Mouse (Mus musculus) layer of hippocampus, postnatal 14 days (tissue): ENCODE measurements around the gene Ninl. TPM values are rescaled to one million over a fixed set of nuclear protein-coding genes. Genes with fewer than 3 reads are reported as not detected.
A peak's percentile ranks its signal among the peaks of the same experiment; 100 is the strongest.

ENCODE experiments used
- DNase-seq, 2 experiments: peaks; one replicate each; pipeline ENCODE4 v3.0.0; 2021 to 2022; ENCODE audit warnings: low spot score in 2 of 2, mixed read lengths in 1 of 2
- long read RNA-seq, 2 experiments: library from polyadenylated mRNA; stranded (forward); transcript quantifications; one replicate each; pipeline ENCODE4 v2.0.0; 2021
- total RNA-seq, 2 experiments: library from RNA; stranded (reverse); gene quantifications; 2 replicates each; pipeline ENCODE4 v1.2.3; 2021

Ninl gene
- 1 to 10 TPM; 6.1 to 7.8 TPM for total RNA-seq
- long read RNA-seq, experiment 1, partial matches to known transcripts, result 2 of 2 reads
- long read RNA-seq, experiment 1, other reads (novel, unspliced or antisense), result 0 of 2 reads
- long read RNA-seq, experiment 2, full-length matches to known transcripts, result 1 of 1 reads
- long read RNA-seq, experiment 2, partial matches to known transcripts, result 0 of 1 reads
- long read RNA-seq, experiment 2, other reads (novel, unspliced or antisense), result 0 of 1 reads

DNA sequence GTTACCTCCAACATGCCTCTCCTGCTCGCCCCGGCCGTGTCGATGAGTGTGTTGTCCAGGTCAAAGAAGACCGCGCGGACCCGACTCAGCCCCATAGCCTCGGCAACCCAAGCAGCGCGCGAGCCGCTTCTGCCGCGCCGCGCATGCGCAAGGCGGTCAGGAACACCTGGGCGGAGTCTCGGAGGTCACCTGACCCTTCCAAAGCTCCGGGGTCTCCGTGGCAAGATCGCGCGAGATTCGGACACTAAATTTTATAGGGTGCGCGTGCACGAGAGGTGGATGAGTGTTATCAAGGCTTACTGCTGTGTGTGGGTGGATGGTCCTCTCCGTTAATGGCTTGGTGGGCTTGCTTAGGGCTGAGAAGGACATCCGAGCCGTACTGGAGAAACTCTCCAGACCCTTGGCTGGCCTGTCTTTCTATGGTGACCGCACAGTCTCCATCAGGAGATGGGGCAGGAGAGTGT, at the start of gene Ninl, which contains the start of gene Nanp:
TSS of gene Ninl (minus strand) at position 151 of the 464 bp plus-strand sequence.
TSS of gene Nanp (minus strand) at position 167 of the 464 bp plus-strand sequence.
- peak; percentile 91 to 93 for DNase-seq

DNA sequence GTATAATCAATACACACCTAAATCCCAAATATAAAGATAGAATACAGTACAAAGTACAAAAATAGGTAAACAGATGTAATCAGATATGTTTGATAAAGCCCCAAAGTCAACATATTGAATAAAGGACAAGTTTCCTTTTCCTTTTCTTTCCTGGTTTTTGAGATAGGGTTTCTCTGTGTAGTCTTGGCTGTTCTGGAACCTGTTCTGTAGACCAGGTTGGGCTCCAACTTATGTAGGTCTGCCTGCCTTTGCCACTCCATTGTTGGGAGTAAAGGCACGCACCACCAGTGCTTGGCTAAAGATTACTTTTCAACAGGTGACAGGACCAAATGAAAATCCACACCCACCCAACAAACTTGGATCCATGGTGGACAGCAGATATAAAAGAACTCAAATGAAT, 17.5 kb upstream of the Ninl start:
- DNase-seq, result no peak

DNA sequence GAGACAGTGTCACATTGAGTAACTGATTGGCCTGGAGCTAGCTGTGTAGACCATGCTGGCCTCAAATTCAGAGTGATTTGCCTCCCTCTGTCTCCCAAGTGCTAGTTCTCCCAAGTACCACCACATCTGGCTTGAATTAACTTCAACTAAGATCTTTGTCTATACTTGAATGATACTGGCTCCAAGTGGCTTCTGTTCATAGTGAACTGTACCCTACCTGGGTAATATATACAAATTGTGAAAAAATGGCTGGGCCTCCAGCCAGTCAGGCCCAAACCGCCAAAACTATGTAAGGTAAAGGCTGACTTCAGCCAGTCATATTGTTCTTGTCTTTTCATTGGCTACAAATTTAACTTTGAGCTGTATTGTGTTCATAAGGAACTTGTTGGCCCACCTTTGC, 1.2 kb upstream of the Ninl start:
- no peak for DNase-seq

- DNase-seq, result no peak
Observed at GRCm38 (mm10) chr2:151039726-151040125, 544 bp upstream of the Ninl start.

DNA sequence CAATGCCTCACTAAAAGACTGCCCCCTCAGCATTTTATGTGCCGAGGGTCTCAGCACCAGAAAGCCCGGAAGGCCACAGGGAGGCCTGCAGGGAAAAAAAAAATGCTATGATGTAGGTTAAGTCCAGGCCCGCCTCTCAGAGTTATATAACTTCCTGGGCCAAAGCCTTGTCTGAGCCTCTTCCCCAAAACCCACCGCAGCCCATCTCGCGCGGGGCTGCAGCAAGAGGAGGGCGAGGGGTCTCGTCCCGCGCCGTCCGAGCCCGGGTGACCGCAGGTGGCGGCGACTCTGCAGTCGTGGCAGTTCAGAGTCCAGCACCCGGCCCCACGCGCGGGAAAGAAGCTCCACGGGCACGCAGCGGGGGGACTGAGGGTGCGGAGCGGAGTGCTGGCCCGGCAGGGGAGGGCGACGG, 365 bp downstream of the Ninl start:
- DNase-seq, result no peak

DNA sequence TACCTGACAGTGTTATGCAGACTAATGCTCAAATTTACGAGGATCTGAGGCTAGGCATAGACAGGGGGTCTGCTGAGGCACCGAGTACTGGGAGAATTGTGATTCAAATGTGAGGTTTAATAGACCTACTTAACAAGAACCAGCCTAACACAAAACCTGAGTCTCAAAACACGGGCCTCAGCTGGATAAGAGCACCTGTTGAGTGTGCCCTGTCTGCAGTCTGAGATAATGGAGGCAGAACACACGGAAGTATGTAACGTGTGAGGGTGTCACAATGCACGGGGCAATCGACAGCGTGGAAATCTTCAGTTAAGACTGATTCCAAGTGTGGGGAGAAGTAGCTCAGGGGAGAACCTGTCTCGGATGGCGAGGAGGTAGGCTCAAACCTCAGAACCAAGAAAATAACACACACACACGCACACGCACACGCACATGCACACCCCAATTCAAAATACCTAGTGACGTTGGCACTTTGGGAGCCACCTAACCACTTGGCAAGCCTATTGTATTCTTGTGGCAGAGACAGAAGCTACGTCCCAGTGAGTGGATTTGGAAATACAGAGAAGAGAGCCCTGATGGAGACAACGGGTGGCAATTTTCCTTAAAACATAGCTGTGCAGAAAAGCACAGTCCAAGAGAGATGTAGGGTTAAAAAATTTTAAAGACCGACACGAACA, 1.2 kb downstream of the Ninl start:
- DNase-seq, result no peak

- DNase-seq, result no peak
Observed at GRCm38 (mm10) chr2:151037292-151037691, 1.9 kb downstream of the Ninl start.

DNA sequence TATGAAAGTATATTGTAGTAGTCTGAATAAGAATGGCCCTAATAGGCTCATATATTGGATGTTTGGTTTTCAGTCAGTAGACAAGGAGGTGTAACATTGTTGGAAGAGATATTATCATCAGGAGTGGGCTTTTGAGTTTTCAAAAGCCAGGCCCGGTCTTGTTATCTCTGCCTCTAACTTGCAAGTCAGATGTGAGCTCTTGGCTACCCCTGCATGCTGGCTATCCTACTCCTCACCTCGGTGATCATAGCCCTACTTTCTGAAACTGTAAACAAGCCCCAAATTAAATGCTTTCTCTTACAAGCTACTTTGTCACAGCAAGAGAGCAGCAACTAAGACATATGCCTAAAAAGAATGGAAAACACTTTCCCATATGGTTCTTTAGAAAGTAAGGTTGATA, 2.5 kb downstream of the Ninl start:
- DNase-seq, result no peak

DNA sequence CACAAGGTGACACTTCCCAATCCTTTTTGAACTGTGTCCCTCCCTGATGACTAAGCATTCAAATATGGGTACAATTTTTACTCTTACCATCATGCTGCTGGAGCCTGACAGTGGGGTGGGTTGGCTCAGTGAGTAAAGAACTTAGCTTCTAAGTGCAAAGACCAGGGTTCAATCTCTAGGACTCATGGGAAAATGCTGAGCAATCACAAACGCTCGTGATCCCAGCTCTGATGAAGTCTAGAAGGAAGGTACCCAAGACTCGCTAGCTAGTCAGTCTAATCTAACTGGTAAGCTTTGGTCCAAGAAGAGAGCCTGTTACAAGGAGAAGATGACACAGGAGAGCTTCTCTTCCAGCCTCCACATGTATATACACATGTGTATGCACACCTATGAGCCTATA, 4.7 kb downstream of the Ninl start:
- DNase-seq, result no peak

- DNase-seq, result no peak
Observed at GRCm38 (mm10) chr2:151021158-151021557, 18.0 kb downstream of the Ninl start.

GRCm38 (mm10) chr2:151015316-151015715, 23.9 kb downstream of the Ninl start:
- DNase-seq, result no peak

GRCm38 (mm10) chr2:151011273-151011672, 27.9 kb downstream of the Ninl start:
- DNase-seq, result no peak

GRCm38 (mm10) chr2:151009515-151010085, 29.6 kb downstream of the Ninl start:
- no peak for DNase-seq

DNA sequence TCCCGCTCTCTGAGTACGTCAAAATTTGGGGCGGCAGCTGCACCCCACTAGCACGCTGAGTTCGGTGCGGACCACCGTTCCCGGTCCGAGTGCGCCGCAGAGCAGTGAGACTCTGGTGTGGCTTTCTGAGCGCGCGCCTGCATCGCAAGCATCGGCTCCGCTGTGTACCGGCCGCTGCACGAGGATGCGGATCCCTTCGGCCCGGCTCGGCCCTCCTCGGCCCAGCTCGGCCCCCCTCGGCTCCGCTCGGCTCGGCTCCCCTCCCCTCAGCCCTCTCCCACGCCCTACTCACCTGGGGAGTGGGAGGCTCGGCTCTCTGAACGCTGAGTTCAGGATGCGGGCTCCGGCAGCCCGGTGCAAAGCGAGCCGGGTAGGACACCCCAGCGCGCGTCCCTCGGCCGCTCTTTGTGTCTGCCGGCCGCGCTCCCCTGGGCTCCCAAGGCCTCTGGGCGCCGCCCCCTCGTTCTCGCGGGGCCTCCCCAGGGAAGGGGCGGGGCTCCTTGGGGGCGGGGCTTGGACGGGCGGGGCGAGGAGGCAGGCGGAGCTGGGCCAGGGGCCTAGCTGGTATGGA, 30.2 kb downstream of the Ninl start:
- DNase-seq, result peak; percentile 64 to 77

DNA sequence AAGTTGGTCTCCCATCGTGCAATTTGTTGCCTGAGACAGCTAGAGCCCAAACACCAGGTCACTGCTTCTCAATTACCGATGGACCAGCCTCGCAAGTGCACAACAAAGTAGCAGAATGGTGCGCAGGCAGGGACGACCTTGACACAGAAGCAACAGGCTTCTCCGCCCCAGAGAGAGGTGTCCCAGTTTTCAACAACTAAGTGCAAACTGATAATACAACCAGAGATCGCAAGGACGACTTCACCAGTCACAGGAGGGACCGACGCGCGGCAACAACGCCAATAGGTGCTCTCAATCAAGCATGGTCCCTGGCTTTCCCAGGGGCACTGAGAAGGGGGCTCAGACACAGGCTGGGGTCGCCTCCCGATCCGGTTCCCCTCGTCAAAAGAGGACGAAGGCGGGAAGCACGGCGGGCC, 30.7 kb downstream of the Ninl start:
- DNase-seq, result no peak

DNA sequence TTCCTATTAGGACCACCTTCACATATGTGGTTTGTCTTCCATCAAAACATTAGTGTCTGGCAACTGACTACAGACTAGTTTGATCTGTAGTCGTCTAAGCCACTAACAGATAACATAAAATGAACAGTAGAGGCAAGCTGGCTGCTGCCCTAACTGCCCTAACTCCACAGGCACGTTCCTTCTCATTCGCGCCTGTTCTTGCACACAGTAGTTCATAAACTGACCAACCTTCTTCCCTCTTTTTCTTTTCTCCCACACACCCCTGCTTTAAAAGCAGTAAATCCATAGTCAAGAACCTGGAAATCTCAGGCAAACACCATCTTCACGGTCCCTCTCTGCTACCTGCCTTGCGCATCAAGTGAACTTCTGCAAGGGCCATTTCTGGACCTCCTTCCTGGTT, 31.2 kb downstream of the Ninl start:
- no peak for DNase-seq

DNA sequence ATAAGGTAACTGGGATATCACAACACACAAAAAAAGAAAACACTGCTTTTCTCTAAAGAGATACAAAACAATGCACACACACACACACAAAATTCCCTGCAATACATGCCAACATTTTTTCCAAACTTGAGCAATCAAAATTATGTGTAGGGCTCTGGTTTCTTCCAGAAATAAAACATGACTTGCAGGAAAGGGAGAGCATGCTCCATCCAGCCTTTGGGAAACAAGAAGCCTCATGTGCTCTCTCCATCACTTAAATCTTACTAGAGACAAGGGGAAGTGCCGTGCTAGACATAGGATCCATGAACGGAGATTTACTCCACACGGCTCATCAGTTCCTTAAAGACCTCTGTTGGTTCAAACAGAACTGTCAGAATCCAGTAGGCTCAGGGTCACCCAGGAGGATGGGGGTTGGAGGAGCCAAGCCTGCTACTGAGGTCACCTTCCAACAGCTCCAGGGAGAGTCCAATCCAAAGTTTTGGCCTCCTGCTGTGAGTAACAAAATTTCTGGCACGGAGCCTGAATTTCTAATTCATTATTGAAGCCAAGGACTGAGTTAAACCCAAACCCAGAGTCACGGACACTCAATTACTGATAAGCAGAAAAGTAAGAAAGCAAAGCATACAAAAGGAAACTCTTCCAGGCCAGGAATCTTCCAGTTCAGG, 32.8 kb downstream of the Ninl start:
- no peak for DNase-seq

- DNase-seq, result no peak
Observed at GRCm38 (mm10) chr2:151004390-151004789, 34.8 kb downstream of the Ninl start.

DNA sequence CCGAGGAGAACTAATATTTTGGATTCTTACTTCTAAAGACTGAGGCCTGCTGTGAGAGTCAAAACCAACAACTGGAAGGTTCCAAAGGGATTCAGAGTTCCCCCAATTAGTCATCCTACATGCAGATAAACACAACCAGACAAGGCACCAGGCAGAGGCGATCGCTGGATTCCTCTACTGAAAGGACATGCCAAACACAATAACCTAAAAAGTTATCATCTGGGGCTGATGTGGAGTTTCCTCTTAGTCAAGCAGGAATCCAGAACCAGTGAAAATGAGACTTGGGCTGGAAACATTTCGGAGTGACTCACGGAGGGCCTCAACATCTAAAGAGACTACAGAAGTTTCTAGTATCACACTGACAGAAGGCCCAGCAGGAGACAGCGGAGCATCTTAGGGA, 35.4 kb downstream of the Ninl start:
- DNase-seq, result no peak

GRCm38 (mm10) chr2:151001619-151002175, 37.5 kb downstream of the Ninl start:
- no peak for DNase-seq
